Mouse (Mus musculus) cerebellum, adult 2 months (tissue): ENCODE measurements at regions not wholly inside any gene's neighbourhood (a gene's known extent, or its start where the extent isn't known, plus 50 kb on each side); places are given as distances from the start of the nearest gene placed in this dataset.

Experiments used
- DNase-seq, 2 experiments: peaks; one replicate each; pipeline ENCODE4 v3.0.0; 2021
- H3K27ac ChIP-seq: fragments of 200-500 bp; 2 replicates; pipeline ENCODE4 v1.5.1; 2012; ENCODE audit warnings: low read length, control low read depth, inconsistent platforms; ENCODE audit not compliant: insufficient read depth
- H3K27me3 ChIP-seq: fragments of 200-500 bp; 2 replicates; pipeline ENCODE4 v1.6.1; 2012; ENCODE audit warnings: inconsistent platforms, mild to moderate bottlenecking, low read length, moderate library complexity; ENCODE audit not compliant: control insufficient read depth, insufficient read depth
- H3K4me1 ChIP-seq: fragments of 200-500 bp; 2 replicates; pipeline ENCODE4 v1.6.1; 2011; ENCODE audit warnings: low read length; ENCODE audit not compliant: control insufficient read depth, insufficient read depth
- H3K4me3 ChIP-seq: fragments of 200-500 bp; replicated peaks from 2 replicates; pipeline ENCODE3; 2011; ENCODE audit warnings: mild to moderate bottlenecking, low read depth, low read length, control low read depth; ENCODE audit not compliant: insufficient read depth
- CTCF ChIP-seq: fragments of 200-500 bp; IDR thresholded peaks from 2 replicates; pipeline ENCODE4 v1.5.1; 2011; ENCODE audit warnings: low read depth, mild to moderate bottlenecking, control low read depth, low read length, moderate library complexity, borderline replicate concordance; ENCODE audit not compliant: insufficient read depth
- POLR2A ChIP-seq: fragments of 200-500 bp; IDR thresholded peaks from 2 replicates; pipeline ENCODE4 v1.6.1; 2011; ENCODE audit warnings: low read length, control low read depth, borderline replicate concordance; ENCODE audit not compliant: insufficient read depth
- WGBS: fragments of 180-500 bp; shearing (Covaris S2); methylation state at CpG from one replicate; pipeline ENCODE4 v1.1.7; 2018; 5-methylcytosine and 5-hydroxymethylcytosine counted together

- WGBS, result 97% methylated on average over 2 of the region's 2 CpGs
- no peak overlapping the region for H3K27ac ChIP-seq
- TF ChIP-seq CTCF (no peak), POLR2A (no peak)
- H3K4me3 ChIP-seq, result no peak overlapping the region
- H3K4me1 ChIP-seq, result no peaks in the 10 kb centered on the region
- no peak for DNase-seq
- H3K27me3 ChIP-seq, result no peaks in the 10 kb centered on the region; the same call in 1 of the 2 replicates
Observed at GRCm38 (mm10) chr2:113914248-113914647, 65.8 kb upstream of the Arhgap11a start.

GRCm38 (mm10) chr2:113911188-113911587 lies 62.7 kb upstream of the Arhgap11a start:
- Histone ChIP-seq H3K4me1 (no peaks in the 10 kb centered on the region), H3K27ac (no peak overlapping the region), H3K27me3 (no peaks in the 10 kb centered on the region; the same call in 1 of the 2 replicates), H3K4me3 (no peak overlapping the region)
- 79% methylated on average over 3 of the region's 3 CpGs for WGBS
- TF ChIP-seq POLR2A, result no peak
- no peak for TF ChIP-seq CTCF
- no peak for DNase-seq

DNA sequence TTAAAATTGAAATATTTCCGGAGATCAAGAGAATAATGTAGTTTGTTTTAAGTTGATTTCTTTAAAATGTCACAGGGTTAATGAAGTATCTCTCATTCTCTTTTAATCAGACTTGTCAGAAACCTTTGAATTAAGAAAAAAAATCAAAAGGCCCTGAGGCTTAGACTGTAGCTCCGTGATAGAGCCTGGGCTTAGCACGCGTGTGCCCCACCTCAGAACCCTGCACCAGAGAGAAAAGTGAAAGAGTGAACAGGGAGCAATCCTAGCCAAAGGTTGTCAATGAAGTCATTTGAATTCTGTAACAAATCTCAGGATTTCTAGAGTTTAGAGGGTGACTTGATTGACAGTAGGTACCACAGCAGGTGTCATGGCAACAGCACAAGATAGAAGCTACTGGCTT lies 61.0 kb upstream of the Arhgap11a start:
- TF ChIP-seq CTCF (no peak), POLR2A (no peak)
- no peaks in the 10 kb centered on the region for H3K4me1 ChIP-seq
- H3K4me3 ChIP-seq, result no peak overlapping the region
- H3K27ac ChIP-seq, result no peak overlapping the region
- H3K27me3 ChIP-seq, result no peaks in the 10 kb centered on the region; the same call in 1 of the 2 replicates
- no peak for DNase-seq
- WGBS, result 94% methylated on average over 4 of the region's 4 CpGs

DNA sequence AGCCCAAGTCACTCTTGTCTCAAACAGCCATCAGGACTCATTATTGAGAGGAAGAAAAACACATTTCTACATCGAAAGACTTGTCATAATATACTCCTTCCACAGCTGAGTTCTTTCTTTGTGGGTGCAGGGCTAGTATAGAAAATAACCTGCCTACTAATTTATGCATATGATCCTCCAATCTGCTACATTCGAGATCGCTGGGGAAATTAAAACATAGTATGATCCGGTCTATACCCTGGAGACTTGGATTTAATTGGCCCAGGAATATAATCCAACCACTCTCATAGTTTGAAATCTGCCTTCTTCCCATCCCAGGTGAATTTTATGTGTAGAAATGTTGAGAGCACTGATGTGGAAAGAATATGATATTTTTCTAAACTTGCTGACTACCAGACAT lies 60.2 kb upstream of the Arhgap11a start:
- WGBS, result 76% methylated on average over 4 of the region's 4 CpGs
- no peaks in the 10 kb centered on the region for H3K4me1 ChIP-seq
- H3K27me3 ChIP-seq, result no peaks in the 10 kb centered on the region; the same call in 1 of the 2 replicates
- no peak overlapping the region for H3K27ac ChIP-seq
- TF ChIP-seq POLR2A, result no peak
- no peak for TF ChIP-seq CTCF
- DNase-seq, result no peak
- H3K4me3 ChIP-seq, result no peak overlapping the region

DNA sequence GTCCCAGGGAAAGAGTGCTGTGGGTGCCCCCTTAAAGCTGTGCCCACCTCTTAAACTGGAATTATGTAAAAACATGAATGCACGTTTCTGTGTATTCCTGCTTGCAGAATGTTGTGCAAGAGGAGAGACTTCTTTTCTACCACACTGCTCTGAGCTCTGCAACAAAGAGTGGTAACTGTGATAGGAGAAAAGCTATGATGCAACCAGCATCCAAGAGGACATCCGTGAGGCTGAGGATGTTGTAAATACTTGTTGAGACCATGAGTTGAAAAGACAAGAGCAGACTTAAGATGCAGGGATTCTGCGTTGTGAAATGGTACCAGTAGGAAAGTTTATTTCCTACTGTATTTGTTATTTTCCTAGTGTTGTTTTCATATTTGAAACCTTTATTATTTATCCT lies 56.0 kb upstream of the Arhgap11a start:
- Histone ChIP-seq H3K4me1 (no peaks in the 10 kb centered on the region), H3K4me3 (no peak overlapping the region), H3K27me3 (no peaks in the 10 kb centered on the region), H3K27ac (no peak overlapping the region)
- TF ChIP-seq CTCF (no peak), POLR2A (no peak)
- WGBS, result 78% methylated on average over 3 of the region's 3 CpGs
- DNase-seq, result no peak

DNA sequence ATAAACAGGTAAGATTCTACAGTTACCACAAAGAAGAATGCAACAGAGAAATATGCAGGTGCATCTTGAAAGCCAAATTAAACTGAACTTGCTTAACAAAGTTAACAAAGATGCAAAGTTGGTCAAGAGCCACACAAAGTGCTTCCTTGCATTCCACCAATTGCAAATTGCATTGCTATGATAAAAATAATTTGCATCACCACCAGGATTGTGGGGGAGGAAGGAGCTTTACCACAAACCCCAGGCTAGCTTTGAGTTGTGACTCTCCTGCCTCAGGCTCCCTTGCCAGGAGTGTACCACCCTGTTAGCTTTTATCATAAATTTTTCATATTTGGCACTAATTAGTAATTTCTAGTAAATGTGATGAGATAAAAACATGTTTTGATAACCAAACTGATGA lies 55.4 kb upstream of the Arhgap11a start:
- Histone ChIP-seq H3K4me1 (no peaks in the 10 kb centered on the region), H3K27ac (no peak overlapping the region), H3K4me3 (no peak overlapping the region), H3K27me3 (no peaks in the 10 kb centered on the region)
- TF ChIP-seq CTCF, result no peak
- no peak for TF ChIP-seq POLR2A
- DNase-seq, result no peak

DNA sequence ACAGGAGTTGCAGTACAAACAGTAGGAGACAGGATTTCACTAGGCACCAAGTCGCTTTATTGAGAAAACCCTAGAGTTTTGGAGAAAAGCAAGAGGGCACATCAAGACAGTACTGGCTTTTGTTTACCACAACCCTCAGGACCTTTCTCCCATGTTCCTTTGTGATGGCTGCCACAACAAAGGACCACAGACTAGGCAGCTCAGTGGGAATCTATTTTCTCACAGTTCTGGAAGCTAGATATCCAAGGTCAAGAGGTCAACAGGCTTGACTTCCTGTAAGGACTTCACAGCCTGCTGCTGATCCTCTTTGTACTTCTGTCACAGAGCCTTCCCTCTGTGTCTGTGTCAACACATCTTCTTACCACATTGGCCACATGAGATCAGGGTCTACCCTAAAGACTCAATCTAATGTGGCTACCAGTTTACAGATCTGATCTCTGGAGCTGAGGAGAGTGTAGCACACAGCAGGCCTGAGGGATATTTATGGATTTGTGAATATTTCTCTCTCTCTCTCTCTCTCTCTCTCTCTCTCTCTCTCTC lies 54.6 kb upstream of the Arhgap11a start:
- Histone ChIP-seq H3K4me3 (no peak overlapping the region), H3K27ac (no peak overlapping the region), H3K4me1 (no peaks in the 10 kb centered on the region), H3K27me3 (no peaks in the 10 kb centered on the region)
- no peak for TF ChIP-seq POLR2A
- no peak for TF ChIP-seq CTCF
- DNase-seq, result no peak
- 63% methylated on average over 1 of the region's 1 CpGs for WGBS

GRCm38 (mm10) chr2:113902406-113902805 lies 53.9 kb upstream of the Arhgap11a start:
- no peak for TF ChIP-seq POLR2A
- TF ChIP-seq CTCF, result no peak
- no peak for DNase-seq
- Histone ChIP-seq H3K27ac (no peak overlapping the region), H3K4me1 (no peaks in the 10 kb centered on the region), H3K4me3 (no peak overlapping the region), H3K27me3 (no peaks in the 10 kb centered on the region)

GRCm38 (mm10) chr2:113900496-113900895 lies 52.0 kb upstream of the Arhgap11a start:
- no peak for TF ChIP-seq POLR2A
- no peak for TF ChIP-seq CTCF
- WGBS, result 17% methylated on average over 5 of the region's 5 CpGs
- Histone ChIP-seq H3K4me1 (no peaks in the 10 kb centered on the region), H3K27ac (no peak overlapping the region), H3K4me3 (no peak overlapping the region), H3K27me3 (no peaks in the 10 kb centered on the region)
- no peak for DNase-seq
